Mouse (Mus musculus): ENCODE measurements around the gene Tmem170b. TPM values are rescaled to one million over a fixed set of nuclear protein-coding genes. Genes with fewer than 3 reads are reported as not detected.

Gene Tmem170b
- polyA plus RNA-seq, 1 experiment, result 1.6 TPM

DNA sequence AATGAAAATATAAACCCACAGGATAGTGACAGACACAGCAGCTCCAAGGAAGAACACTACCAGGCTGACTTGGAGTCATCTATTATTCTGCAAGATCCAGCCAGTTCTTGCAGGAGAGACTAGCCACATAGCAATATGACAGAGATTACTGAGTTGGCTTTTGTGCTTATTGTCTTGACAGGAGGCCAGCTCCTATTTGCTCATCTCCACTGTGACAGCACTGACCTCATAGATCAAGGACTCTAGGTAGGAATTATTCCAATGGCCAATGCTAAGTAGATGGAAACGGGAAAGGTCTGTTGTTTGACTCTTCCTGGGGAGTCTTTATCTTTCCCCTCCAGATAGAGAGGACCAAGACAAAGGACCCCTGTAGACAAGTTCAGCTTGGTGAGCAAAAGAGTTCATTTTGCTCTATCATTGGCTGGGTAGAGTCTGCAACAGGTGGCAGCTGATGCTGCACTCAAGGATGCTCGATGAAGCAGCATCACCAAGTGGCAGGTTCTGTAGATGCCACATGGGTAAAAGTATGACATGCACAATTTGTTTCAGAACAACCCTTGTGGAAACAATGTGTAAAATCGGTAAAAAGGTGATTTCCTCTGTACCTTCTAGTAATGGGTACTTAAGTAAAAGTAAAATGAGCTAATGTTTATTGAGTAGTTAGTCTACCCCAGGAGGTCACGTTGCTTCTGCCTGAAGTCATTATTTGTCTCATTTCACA, 32.4 kb upstream of the Tmem170b start:
- no peak overlapping the region for H3K4me3 ChIP-seq (ENCODE audit: control insufficient read depth, low read depth, low read length)
- TF ChIP-seq CTCF (IDR thresholded peaks at IDR 0.05; ENCODE audit: control insufficient read depth, insufficient read depth, insufficient replicate concordance, low read depth, low read length) (no peak), POLR2A (IDR thresholded peaks at IDR 0.05; ENCODE audit: control insufficient read depth, low read depth, low read length) (no peak)
- H3K36me3 ChIP-seq (ENCODE audit: control insufficient read depth, insufficient read depth, low read length), result no peaks in the 10 kb centered on the region

DNA sequence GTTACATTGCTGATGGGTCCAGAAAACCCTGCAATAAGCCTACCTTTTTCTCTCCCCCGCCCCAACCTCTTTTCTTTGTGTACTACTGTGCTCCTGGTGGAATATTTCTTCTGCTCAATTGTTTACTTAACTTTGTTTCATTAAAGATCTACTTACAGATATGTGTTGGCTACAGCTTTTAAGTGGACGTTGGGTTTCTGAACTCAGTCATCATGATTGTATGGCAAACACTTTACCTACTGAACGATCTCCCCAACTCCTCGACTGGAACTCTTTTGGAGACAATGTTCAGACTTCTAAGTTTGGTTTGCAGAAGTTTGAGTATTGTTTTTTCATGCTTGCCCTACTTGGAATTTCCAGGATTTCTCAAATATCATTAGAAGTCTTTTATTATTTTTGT, 24.6 kb upstream of the Tmem170b start:
- H3K4me3 ChIP-seq (ENCODE audit: control insufficient read depth, low read depth, low read length), result no peak overlapping the region
- H3K27ac ChIP-seq (ENCODE audit: control insufficient read depth, insufficient read depth, low read depth, low read length), result no peak overlapping the region
- no peaks in the 10 kb centered on the region for H3K4me1 ChIP-seq (ENCODE audit: control insufficient read depth, insufficient read depth, low read length)
- H3K36me3 ChIP-seq (ENCODE audit: control insufficient read depth, insufficient read depth, low read length), result no peaks in the 10 kb centered on the region
- TF ChIP-seq POLR2A (IDR thresholded peaks at IDR 0.05; ENCODE audit: control insufficient read depth, low read depth, low read length) (no peak), CTCF (IDR thresholded peaks at IDR 0.05; ENCODE audit: control insufficient read depth, insufficient read depth, insufficient replicate concordance, low read depth, low read length) (no peak)
- no peaks in the 10 kb centered on the region for H3K27me3 ChIP-seq (ENCODE audit: control insufficient read depth, insufficient read depth, low read length)

More for the DNA sequence above, 32.4 kb upstream of the Tmem170b start:
- Histone ChIP-seq H3K27ac (ENCODE audit: control insufficient read depth, insufficient read depth, low read depth, low read length) (no peak overlapping the region), H3K27me3 (ENCODE audit: control insufficient read depth, insufficient read depth, low read length) (no peaks in the 10 kb centered on the region), H3K4me1 (ENCODE audit: control insufficient read depth, insufficient read depth, low read length) (no peaks in the 10 kb centered on the region)

DNA sequence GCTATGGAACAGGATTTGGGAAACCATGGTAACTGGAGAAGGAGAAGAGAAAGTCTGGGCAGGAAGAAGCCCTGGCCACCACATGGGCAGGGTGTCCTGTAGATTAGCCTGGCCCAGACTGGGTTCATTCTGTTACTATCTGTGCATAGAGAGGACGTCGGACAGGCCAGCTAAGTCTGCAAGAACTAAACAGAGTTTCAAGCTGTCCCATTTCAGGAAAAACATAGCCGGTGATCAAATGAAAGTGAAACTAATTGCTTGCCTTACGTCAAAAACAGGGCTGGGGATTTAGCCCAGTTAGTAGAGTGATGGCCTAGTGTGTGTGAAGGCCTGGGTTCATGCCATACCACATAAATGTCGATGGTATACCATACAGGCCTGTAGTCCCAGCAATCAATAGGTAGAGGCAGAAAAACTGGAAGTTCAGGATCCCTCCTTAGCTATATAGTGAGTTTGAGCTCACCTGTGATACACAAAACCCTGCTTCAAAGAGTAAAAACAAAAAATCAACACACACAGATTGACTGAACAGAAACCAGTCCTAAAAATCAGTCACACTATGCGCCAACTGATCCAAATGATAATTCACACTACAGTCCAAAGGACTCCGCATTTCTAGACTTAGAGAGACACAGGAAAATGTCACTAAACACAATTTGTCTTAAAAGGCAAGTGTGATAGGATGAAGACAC, 21.9 kb upstream of the Tmem170b start:
- TF ChIP-seq CTCF (IDR thresholded peaks at IDR 0.05; ENCODE audit: control insufficient read depth, insufficient read depth, insufficient replicate concordance, low read depth, low read length) (no peak), POLR2A (IDR thresholded peaks at IDR 0.05; ENCODE audit: control insufficient read depth, low read depth, low read length) (no peak)

DNA sequence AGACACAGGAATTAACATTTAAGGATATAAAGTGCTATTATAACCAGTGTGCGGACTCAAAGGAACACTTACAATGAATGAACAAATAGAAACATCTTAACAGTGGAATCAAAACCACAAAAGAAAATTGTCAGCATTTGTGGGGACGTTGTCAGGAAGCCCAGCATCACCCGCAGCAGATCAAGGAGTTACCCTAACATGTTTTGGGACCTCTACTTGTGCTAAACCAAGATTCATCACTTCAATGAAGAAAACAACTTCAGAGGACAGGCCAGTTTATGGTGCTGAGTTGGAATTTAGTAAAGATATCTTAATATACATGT, 21.4 kb upstream of the Tmem170b start:
- H3K4me1 ChIP-seq (ENCODE audit: control insufficient read depth, insufficient read depth, low read length), result no peaks in the 10 kb centered on the region
- TF ChIP-seq CTCF (IDR thresholded peaks at IDR 0.05; ENCODE audit: control insufficient read depth, insufficient read depth, insufficient replicate concordance, low read depth, low read length), result no peak
- TF ChIP-seq POLR2A (IDR thresholded peaks at IDR 0.05; ENCODE audit: control insufficient read depth, low read depth, low read length), result no peak

More for the DNA sequence above, 21.9 kb upstream of the Tmem170b start:
- Histone ChIP-seq H3K4me1 (ENCODE audit: control insufficient read depth, insufficient read depth, low read length) (no peaks in the 10 kb centered on the region), H3K4me3 (ENCODE audit: control insufficient read depth, low read depth, low read length) (no peak overlapping the region), H3K27me3 (ENCODE audit: control insufficient read depth, insufficient read depth, low read length) (no peaks in the 10 kb centered on the region), H3K27ac (ENCODE audit: control insufficient read depth, insufficient read depth, low read depth, low read length) (peak overlapping the region; percentile 42; the same call in 1 of the 2 replicates), H3K36me3 (ENCODE audit: control insufficient read depth, insufficient read depth, low read length) (no peaks in the 10 kb centered on the region)

DNA sequence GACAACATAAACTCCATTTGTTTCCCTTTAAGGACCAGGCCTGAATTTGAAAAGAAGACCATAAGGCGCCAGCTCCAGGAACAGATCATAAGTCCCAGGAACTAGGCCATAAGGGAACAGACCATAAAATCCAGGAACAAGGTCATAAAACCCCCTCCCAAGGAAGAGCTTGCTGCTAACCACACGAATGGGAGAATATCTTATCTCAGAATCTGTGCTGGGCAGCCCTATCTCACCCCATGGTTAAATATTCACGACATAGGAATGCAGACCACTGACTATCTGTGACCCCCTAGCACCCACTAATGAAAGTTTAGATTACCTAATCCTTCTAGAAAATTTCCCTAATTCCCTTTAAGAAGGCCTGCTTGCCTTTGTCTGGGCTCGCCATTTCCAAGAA, 20.8 kb upstream of the Tmem170b start:
- H3K4me1 ChIP-seq (ENCODE audit: control insufficient read depth, insufficient read depth, low read length), result no peaks in the 10 kb centered on the region
- H3K27ac ChIP-seq (ENCODE audit: control insufficient read depth, insufficient read depth, low read depth, low read length), result no peak overlapping the region
- no peak overlapping the region for H3K4me3 ChIP-seq (ENCODE audit: control insufficient read depth, low read depth, low read length)
- TF ChIP-seq CTCF (IDR thresholded peaks at IDR 0.05; ENCODE audit: control insufficient read depth, insufficient read depth, insufficient replicate concordance, low read depth, low read length) (no peak), POLR2A (IDR thresholded peaks at IDR 0.05; ENCODE audit: control insufficient read depth, low read depth, low read length) (no peak)
- no peaks in the 10 kb centered on the region for H3K27me3 ChIP-seq (ENCODE audit: control insufficient read depth, insufficient read depth, low read length)
- H3K36me3 ChIP-seq (ENCODE audit: control insufficient read depth, insufficient read depth, low read length), result no peaks in the 10 kb centered on the region

More for the DNA sequence above, 21.4 kb upstream of the Tmem170b start:
- H3K36me3 ChIP-seq (ENCODE audit: control insufficient read depth, insufficient read depth, low read length), result no peaks in the 10 kb centered on the region
- H3K27me3 ChIP-seq (ENCODE audit: control insufficient read depth, insufficient read depth, low read length), result no peaks in the 10 kb centered on the region
- no peak overlapping the region for H3K4me3 ChIP-seq (ENCODE audit: control insufficient read depth, low read depth, low read length)
- H3K27ac ChIP-seq (ENCODE audit: control insufficient read depth, insufficient read depth, low read depth, low read length), result no peak overlapping the region

DNA sequence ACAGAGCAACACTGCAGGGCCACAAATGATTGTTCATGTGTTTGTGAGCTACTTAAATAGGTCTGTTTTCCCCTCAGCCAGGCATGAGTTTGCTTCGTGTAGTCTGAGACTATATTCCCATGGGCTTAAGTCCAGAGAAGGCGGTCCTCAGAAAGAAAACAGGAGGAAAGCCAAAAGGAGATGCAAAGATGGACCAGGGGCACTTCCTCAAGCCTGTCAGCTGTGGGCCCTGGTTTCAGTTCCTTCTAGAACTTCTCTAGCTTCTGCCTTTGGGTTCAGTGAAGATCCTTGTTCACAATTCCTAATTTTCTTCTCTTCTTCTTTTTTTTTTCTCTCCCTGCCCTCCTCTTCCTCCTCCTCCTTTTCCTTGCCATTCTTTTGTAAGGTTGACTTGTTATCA, 9.0 kb upstream of the Tmem170b start:
- no peaks in the 10 kb centered on the region for H3K36me3 ChIP-seq (ENCODE audit: control insufficient read depth, insufficient read depth, low read length)

DNA sequence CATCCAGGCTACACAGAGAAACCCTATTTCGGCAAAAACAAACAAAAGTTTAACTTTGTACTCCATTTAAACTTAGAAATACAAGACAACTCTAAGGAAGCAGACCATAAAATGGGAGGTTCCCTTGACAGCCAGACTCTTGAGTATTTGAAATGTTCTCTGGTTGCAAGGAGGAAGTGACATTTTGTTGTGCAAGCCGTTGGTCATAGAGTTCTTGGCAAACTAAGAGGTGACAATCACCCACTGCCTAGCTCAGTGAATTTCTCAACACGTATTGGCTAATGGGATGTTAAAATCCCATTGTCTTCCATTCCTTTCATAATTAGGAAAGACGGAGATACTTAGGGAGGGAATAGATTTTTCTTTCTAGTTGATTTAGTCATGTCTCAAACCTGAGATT, 5.7 kb upstream of the Tmem170b start:
- H3K27me3 ChIP-seq (ENCODE audit: control insufficient read depth, insufficient read depth, low read length), result no peaks in the 10 kb centered on the region
- no peak for TF ChIP-seq CTCF (IDR thresholded peaks at IDR 0.05; ENCODE audit: control insufficient read depth, insufficient read depth, insufficient replicate concordance, low read depth, low read length)
- TF ChIP-seq POLR2A (IDR thresholded peaks at IDR 0.05; ENCODE audit: control insufficient read depth, low read depth, low read length), result no peak
- H3K36me3 ChIP-seq (ENCODE audit: control insufficient read depth, insufficient read depth, low read length), result no peaks in the 10 kb centered on the region
- H3K4me3 ChIP-seq (ENCODE audit: control insufficient read depth, low read depth, low read length), result no peak overlapping the region
- no peak overlapping the region for H3K27ac ChIP-seq (ENCODE audit: control insufficient read depth, insufficient read depth, low read depth, low read length)
- H3K4me1 ChIP-seq (ENCODE audit: control insufficient read depth, insufficient read depth, low read length), result no peaks in the 10 kb centered on the region

More for the DNA sequence above, 9.0 kb upstream of the Tmem170b start:
- H3K4me3 ChIP-seq (ENCODE audit: control insufficient read depth, low read depth, low read length), result no peak overlapping the region
- no peak for TF ChIP-seq POLR2A (IDR thresholded peaks at IDR 0.05; ENCODE audit: control insufficient read depth, low read depth, low read length)
- no peak for TF ChIP-seq CTCF (IDR thresholded peaks at IDR 0.05; ENCODE audit: control insufficient read depth, insufficient read depth, insufficient replicate concordance, low read depth, low read length)
- no peak overlapping the region for H3K27ac ChIP-seq (ENCODE audit: control insufficient read depth, insufficient read depth, low read depth, low read length)
- H3K4me1 ChIP-seq (ENCODE audit: control insufficient read depth, insufficient read depth, low read length), result no peaks in the 10 kb centered on the region
- H3K27me3 ChIP-seq (ENCODE audit: control insufficient read depth, insufficient read depth, low read length), result no peaks in the 10 kb centered on the region
